Comparison of ENCODE assay signal across 8 mouse cellular contexts in genomic region chr15:89378831-89379401, GRCm38 (mm10). TPM values are rescaled to one million over a fixed set of nuclear protein-coding genes. Genes with fewer than 3 reads are reported as not detected.
DNase-seq lines count a peak whose midpoint lies in the region; ATAC-seq lines count a peak whose summit lies in the region.

TSS of gene Odf3b (minus strand) at chr15:89379282.

- intact Hi-C loops in heart, postnatal 25 days (cut with DNase I) = no loop called here

- H3K4me1 ChIP-seq in embryonic facial prominence, embryonic 12.5 days = peaks cover 16% of the 10 kb centered on the region
- H3K4me1 ChIP-seq in midbrain, embryonic 11.5 days (ENCODE audit: control insufficient read depth, insufficient read depth, low read length) = peaks cover 13% of the 10 kb centered on the region

- peak within 1 kb of the TSS; percentile 30 for H3K4me3 ChIP-seq in embryonic facial prominence, embryonic 12.5 days
- H3K4me3 ChIP-seq in midbrain, embryonic 11.5 days (ENCODE audit: low read depth, low read length) = peak within 1 kb of the TSS; percentile 33

- under 1% methylated on average over 33 of the region's 33 CpGs for WGBS in embryonic facial prominence, embryonic 12.5 days
- under 1% methylated on average over 33 of the region's 33 CpGs for WGBS in large intestine, adult 2 months
- WGBS in midbrain, embryonic 11.5 days = 1% methylated on average over 33 of the region's 33 CpGs

- H3K9ac ChIP-seq in embryonic facial prominence, embryonic 12.5 days = peak within 1 kb of the TSS; percentile 16; the same call in 1 of the 2 replicates
- peak within 1 kb of the TSS; percentile 47 for H3K9ac ChIP-seq in midbrain, embryonic 11.5 days (ENCODE audit: low read length)

- no peaks in the 10 kb centered on the region for H3K36me3 ChIP-seq in embryonic facial prominence, embryonic 12.5 days
- H3K36me3 ChIP-seq in midbrain, embryonic 11.5 days (ENCODE audit: control insufficient read depth, insufficient read depth, low read length) = no peaks in the 10 kb centered on the region

- peak within 1 kb of the TSS; percentile 64 for H3K4me2 ChIP-seq in embryonic facial prominence, embryonic 12.5 days (replicated peaks)
- peak within 1 kb of the TSS; percentile 70 for H3K4me2 ChIP-seq in midbrain, embryonic 11.5 days

- no peak within 1 kb of the TSS for H3K27ac ChIP-seq in embryonic facial prominence, embryonic 12.5 days
- no peak within 1 kb of the TSS for H3K27ac ChIP-seq in midbrain, embryonic 11.5 days (ENCODE audit: low read depth, low read length)

- no peaks in the 10 kb centered on the region for H3K9me3 ChIP-seq in embryonic facial prominence, embryonic 12.5 days
- H3K9me3 ChIP-seq in midbrain, embryonic 11.5 days (ENCODE audit: control insufficient read depth, low read length) = no peaks in the 10 kb centered on the region

- ATAC-seq in frontal cortex, adult (ENCODE audit: low TSS enrichment) = peak; percentile 40
- no peak for ATAC-seq in embryonic facial prominence, embryonic 12.5 days (ENCODE audit: insufficient number of reproducible peaks, insufficient read depth, low FRiP score, low TSS enrichment)
- 0 out of 2 replicates have a peak, but pooled peaks have one; percentile 22 for ATAC-seq in midbrain, embryonic 11.5 days (ENCODE audit: low FRiP score)

- peaks cover 52% of the 10 kb centered on the region for H3K27me3 ChIP-seq in embryonic facial prominence, embryonic 12.5 days
- peaks cover 44% of the 10 kb centered on the region for H3K27me3 ChIP-seq in midbrain, embryonic 11.5 days (ENCODE audit: control insufficient read depth, insufficient read depth, low read length)

- DNase-seq in frontal cortex, postnatal 10 days (ENCODE audit: low spot score in 2 of 2) = no peak
- DNase-seq in heart, postnatal 25 days (ENCODE audit: low spot score) = peak; percentile 34
- DNase-seq in large intestine, adult 2 months (ENCODE audit: low read depth, low spot score) = no peak
- peak; percentile 94 for DNase-seq in midbrain, embryonic 11.5 days (ENCODE audit: low spot score, missing footprints)
- DNase-seq in urinary bladder, postnatal 4 days (ENCODE audit: low spot score in 2 of 2) = no peak
- DNase-seq in frontal cortex, adult 2 months (ENCODE audit: extremely low spot score in 1 of 2, low spot score in 1 of 2) = no peak

RNA-seq across cellular contexts. Expression of gene Odf3b, which starts in this region (rescaled TPM):
- 0.27 and 0.51 TPM in 2 replicates for polyA plus RNA-seq in embryonic facial prominence, embryonic 12.5 days (2016; fragmentation: Nextera tagmentation; extraction: Ambion mirVana)
- 1 to 10 TPM; 1.3 TPM for total RNA-seq in heart, postnatal 25 days (2021)
- 21.1 and 57.4 TPM in 2 replicates for polyA plus RNA-seq in large intestine, adult 2 months (2012; rRNA removed)
- 0.26 and 0.64 TPM in 2 replicates for polyA plus RNA-seq in midbrain, embryonic 11.5 days (2014; fragmentation: Nextera tagmentation; extraction: Ambion mirVana)
- polyA plus RNA-seq in frontal cortex, adult 2 months (2012; rRNA removed) = 2.4 and 3.8 TPM in 2 replicates

Comparison
In these comparisons a context has a peak if more than half of its experiments do, and no peak if none do; other contexts are left out.
1. Peak in DNase-seq, ATAC-seq, H3K4me3 ChIP-seq, H3K9ac ChIP-seq and H3K4me2 ChIP-seq in midbrain, embryonic 11.5 days; RNA of the gene not detected or under 1 TPM.